Mouse (Mus musculus) liver, embryonic 16.5 days (tissue): ENCODE measurements around the gene Arpp19. TPM values are rescaled to one million over a fixed set of nuclear protein-coding genes. Genes with fewer than 3 reads are reported as not detected.

Source experiments
- ATAC-seq: fragments of 200-750 bp; cut with Nextera tagmentation; 2 replicates; pipeline ENCODE4 v1.8.0; 2017; ENCODE audit warnings: low read depth, mild to moderate bottlenecking, moderate number of reproducible peaks, moderate library complexity
- H3K27ac ChIP-seq: fragments of 300-500 bp; sonication (generic); 2 replicates; pipeline ENCODE4 v1.5.1; 2014; ENCODE audit warnings: mild to moderate bottlenecking, low read length
- H3K27me3 ChIP-seq: fragments of 300-500 bp; sonication (generic); 2 replicates; pipeline ENCODE4 v1.6.1; 2014; ENCODE audit warnings: low read depth, low read length, mixed read lengths; ENCODE audit not compliant: control insufficient read depth, insufficient read depth
- H3K36me3 ChIP-seq: fragments of 300-500 bp; sonication (generic); 2 replicates; pipeline ENCODE4 v1.6.1; 2014; ENCODE audit warnings: mild to moderate bottlenecking; ENCODE audit not compliant: control insufficient read depth, insufficient read depth
- H3K4me1 ChIP-seq: fragments of 300-500 bp; sonication (generic); 2 replicates; pipeline ENCODE4 v1.6.1; 2014; ENCODE audit warnings: low read depth, low read length, mixed read lengths; ENCODE audit not compliant: control insufficient read depth
- H3K4me2 ChIP-seq: fragments of 300-500 bp; sonication (generic); 2 replicates; pipeline ENCODE4 v1.6.1; 2014; ENCODE audit warnings: low read depth, low read length, mixed read lengths
- H3K4me3 ChIP-seq: fragments of 300-500 bp; sonication (generic); 2 replicates; pipeline ENCODE4 v1.5.1; 2014; ENCODE audit warnings: low read depth, mild to moderate bottlenecking, low read length
- H3K9ac ChIP-seq: fragments of 300-500 bp; sonication (generic); 2 replicates; pipeline ENCODE4 v1.6.1; 2014; ENCODE audit warnings: low read depth, low read length
- H3K9me3 ChIP-seq: fragments of 300-500 bp; sonication (generic); replicated peaks from 2 replicates; pipeline ENCODE4 v1.6.1; 2016; ENCODE audit warnings: low read length; ENCODE audit not compliant: control insufficient read depth
- WGBS: fragments of 180-500 bp; shearing (Covaris S2); extraction: QIAGEN DNeasy Blood & Tissue Kit; methylation state at CpG from one replicate; pipeline ENCODE4 v1.1.7; 2014; ENCODE audit not compliant: insufficient replicate concordance; 5-methylcytosine and 5-hydroxymethylcytosine counted together
- polyA plus RNA-seq: library from polyadenylated mRNA; unstranded; fragments of >200 nt; fragmentation: Nextera tagmentation; extraction: Ambion mirVana; gene quantifications from 2 replicates; pipeline ENCODE4 v1.2.1, GENCODE M21; 2015

Arpp19 gene
- polyA plus RNA-seq, 1 experiment from 2014 or later: 109 TPM

GRCm38 (mm10) chr9:75002262-75002661 lies 35.2 kb upstream of the Arpp19 start:
- Histone ChIP-seq H3K27me3 (no peaks in the 10 kb centered on the region), H3K4me2 (no peak overlapping the region), H3K4me1 (no peaks in the 10 kb centered on the region), H3K9ac (no peak overlapping the region), H3K4me3 (no peak overlapping the region), H3K27ac (no peak overlapping the region), H3K9me3 (no peaks in the 10 kb centered on the region), H3K36me3 (no peaks in the 10 kb centered on the region)
- 38% methylated on average over 3 of the region's 3 CpGs for WGBS
- ATAC-seq: no peak

- Histone ChIP-seq H3K4me3 (no peak overlapping the region), H3K27ac (no peak overlapping the region), H3K4me2 (no peak overlapping the region), H3K36me3 (no peaks in the 10 kb centered on the region), H3K27me3 (no peaks in the 10 kb centered on the region), H3K4me1 (no peaks in the 10 kb centered on the region), H3K9ac (no peak overlapping the region), H3K9me3 (no peaks in the 10 kb centered on the region)
- ATAC-seq: no peak
- WGBS: 82% methylated on average over 10 of the region's 10 CpGs
These were observed 33.2 kb upstream of the Arpp19 start for GRCm38 (mm10) chr9:75004203-75004602.

- no peaks in the 10 kb centered on the region for H3K4me1 ChIP-seq
- no peak overlapping the region for H3K4me2 ChIP-seq
- no peak overlapping the region for H3K9ac ChIP-seq
- 69% methylated on average over 2 of the region's 2 CpGs for WGBS
- no peak overlapping the region for H3K27ac ChIP-seq
- ATAC-seq: no peak
- H3K4me3 ChIP-seq: no peak overlapping the region
- no peaks in the 10 kb centered on the region for H3K36me3 ChIP-seq
- H3K9me3 ChIP-seq: no peaks in the 10 kb centered on the region
- no peaks in the 10 kb centered on the region for H3K27me3 ChIP-seq
These were observed 20.8 kb upstream of the Arpp19 start for GRCm38 (mm10) chr9:75016591-75016990.

- Histone ChIP-seq H3K4me3 (no peak overlapping the region), H3K9ac (no peak overlapping the region), H3K27me3 (no peaks in the 10 kb centered on the region), H3K27ac (no peak overlapping the region), H3K36me3 (no peaks in the 10 kb centered on the region), H3K9me3 (no peaks in the 10 kb centered on the region), H3K4me1 (peaks cover 2% of the 10 kb centered on the region; the same call in 1 of the 2 replicates), H3K4me2 (no peak overlapping the region)
- no peak for ATAC-seq
- WGBS: 80% methylated on average over 6 of the region's 6 CpGs
These were observed 18.2 kb upstream of the Arpp19 start for GRCm38 (mm10) chr9:75019181-75019580.

- H3K27me3 ChIP-seq: no peaks in the 10 kb centered on the region
- no peak for ATAC-seq
These were observed 17.8 kb upstream of the Arpp19 start for GRCm38 (mm10) chr9:75019592-75019991.

GRCm38 (mm10) chr9:75020561-75020960 lies 16.9 kb upstream of the Arpp19 start:
- no peaks in the 10 kb centered on the region for H3K9me3 ChIP-seq
- H3K27me3 ChIP-seq: no peaks in the 10 kb centered on the region
- no peak overlapping the region for H3K9ac ChIP-seq
- ATAC-seq: no peak
- 50% methylated on average over 4 of the region's 4 CpGs for WGBS
- no peak overlapping the region for H3K4me2 ChIP-seq
- peaks cover 4% of the 10 kb centered on the region; the same call in 1 of the 2 replicates for H3K4me1 ChIP-seq
- H3K4me3 ChIP-seq: no peak overlapping the region
- H3K36me3 ChIP-seq: no peaks in the 10 kb centered on the region
- no peak overlapping the region for H3K27ac ChIP-seq

More at GRCm38 (mm10) chr9:75019592-75019991, 17.8 kb upstream of the Arpp19 start:
- peaks cover 4% of the 10 kb centered on the region; the same call in 1 of the 2 replicates for H3K4me1 ChIP-seq
- H3K27ac ChIP-seq: no peak overlapping the region
- no peak overlapping the region for H3K9ac ChIP-seq
- no peaks in the 10 kb centered on the region for H3K36me3 ChIP-seq
- H3K4me3 ChIP-seq: no peak overlapping the region
- H3K4me2 ChIP-seq: no peak overlapping the region
- 75% methylated on average over 3 of the region's 3 CpGs for WGBS
- no peaks in the 10 kb centered on the region for H3K9me3 ChIP-seq

- 72% methylated on average over 7 of the region's 7 CpGs for WGBS
These were observed 14.9 kb upstream of the Arpp19 start for GRCm38 (mm10) chr9:75022546-75022945.

GRCm38 (mm10) chr9:75023150-75023894 lies 14.1 kb upstream of the Arpp19 start:
- ATAC-seq: peak; percentile 87
- Histone ChIP-seq H3K36me3 (no peaks in the 10 kb centered on the region), H3K4me1 (peaks cover 4% of the 10 kb centered on the region; the same call in 1 of the 2 replicates), H3K9ac (no peak overlapping the region), H3K27ac (no peak overlapping the region), H3K27me3 (no peaks in the 10 kb centered on the region), H3K4me3 (no peak overlapping the region), H3K4me2 (no peak overlapping the region), H3K9me3 (no peaks in the 10 kb centered on the region)
- 51% methylated on average over 5 of the region's 5 CpGs for WGBS

More at GRCm38 (mm10) chr9:75022546-75022945, 14.9 kb upstream of the Arpp19 start:
- H3K4me3 ChIP-seq: no peak overlapping the region
- ATAC-seq: no peak
- H3K4me2 ChIP-seq: no peak overlapping the region
- no peaks in the 10 kb centered on the region for H3K27me3 ChIP-seq
- no peak overlapping the region for H3K9ac ChIP-seq
- no peaks in the 10 kb centered on the region for H3K36me3 ChIP-seq
- no peak overlapping the region for H3K27ac ChIP-seq
- H3K9me3 ChIP-seq: no peaks in the 10 kb centered on the region
- H3K4me1 ChIP-seq: peaks cover 4% of the 10 kb centered on the region; the same call in 1 of the 2 replicates

- Histone ChIP-seq H3K9me3 (no peaks in the 10 kb centered on the region), H3K4me2 (no peak overlapping the region), H3K4me3 (no peak overlapping the region), H3K4me1 (peaks cover 4% of the 10 kb centered on the region; the same call in 1 of the 2 replicates), H3K27me3 (no peaks in the 10 kb centered on the region), H3K9ac (no peak overlapping the region), H3K27ac (no peak overlapping the region), H3K36me3 (no peaks in the 10 kb centered on the region)
- 30% methylated on average over 7 of the region's 7 CpGs for WGBS
- peak; percentile 61 for ATAC-seq
These were observed 13.3 kb upstream of the Arpp19 start for GRCm38 (mm10) chr9:75024089-75024488.
